Mouse (Mus musculus) ES-Bruce4 (cell line): ENCODE data around the gene Eef1akmt2.

ENCODE experiments used
- CTCF ChIP-seq: IDR thresholded peaks from one replicate; pipeline ENCODE4 v1.8.1; 2011; ENCODE audit warnings: low read depth, low read length
- POLR2A ChIP-seq: IDR thresholded peaks from one replicate; pipeline ENCODE4 v1.8.1; 2011; ENCODE audit warnings: low read length; ENCODE audit not compliant: insufficient read depth

DNA sequence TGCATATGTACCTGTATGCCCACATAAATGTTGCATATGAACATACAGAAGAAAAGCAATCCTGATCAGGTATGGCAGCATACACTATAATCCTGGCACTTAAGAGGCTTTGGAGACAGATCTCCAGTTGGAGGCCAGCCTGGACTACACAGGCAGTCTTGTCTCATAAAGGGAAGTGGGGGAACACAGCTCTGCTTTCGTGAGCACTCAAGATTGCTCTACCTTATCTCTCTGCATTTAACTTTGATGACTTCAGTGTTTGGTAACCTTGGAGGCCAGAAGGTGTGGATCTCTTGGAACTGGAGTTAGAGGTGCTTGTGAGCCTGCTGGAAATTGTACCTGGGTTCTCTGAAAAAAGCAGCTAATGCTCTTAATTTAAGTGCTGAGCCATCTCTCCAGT, 27.8 kb upstream of the Eef1akmt2 start:
- TF ChIP-seq POLR2A, result no peak
- TF ChIP-seq CTCF, result no peak
